Mouse (Mus musculus): Measurements from ENCODE around the gene Vsig10l. TPM values are rescaled to one million over a fixed set of nuclear protein-coding genes. Genes with fewer than 3 reads are reported as not detected.

The Vsig10l gene
- total RNA-seq, 2 experiments from 2014 or later, result 2.6 to 2.7 TPM

DNA sequence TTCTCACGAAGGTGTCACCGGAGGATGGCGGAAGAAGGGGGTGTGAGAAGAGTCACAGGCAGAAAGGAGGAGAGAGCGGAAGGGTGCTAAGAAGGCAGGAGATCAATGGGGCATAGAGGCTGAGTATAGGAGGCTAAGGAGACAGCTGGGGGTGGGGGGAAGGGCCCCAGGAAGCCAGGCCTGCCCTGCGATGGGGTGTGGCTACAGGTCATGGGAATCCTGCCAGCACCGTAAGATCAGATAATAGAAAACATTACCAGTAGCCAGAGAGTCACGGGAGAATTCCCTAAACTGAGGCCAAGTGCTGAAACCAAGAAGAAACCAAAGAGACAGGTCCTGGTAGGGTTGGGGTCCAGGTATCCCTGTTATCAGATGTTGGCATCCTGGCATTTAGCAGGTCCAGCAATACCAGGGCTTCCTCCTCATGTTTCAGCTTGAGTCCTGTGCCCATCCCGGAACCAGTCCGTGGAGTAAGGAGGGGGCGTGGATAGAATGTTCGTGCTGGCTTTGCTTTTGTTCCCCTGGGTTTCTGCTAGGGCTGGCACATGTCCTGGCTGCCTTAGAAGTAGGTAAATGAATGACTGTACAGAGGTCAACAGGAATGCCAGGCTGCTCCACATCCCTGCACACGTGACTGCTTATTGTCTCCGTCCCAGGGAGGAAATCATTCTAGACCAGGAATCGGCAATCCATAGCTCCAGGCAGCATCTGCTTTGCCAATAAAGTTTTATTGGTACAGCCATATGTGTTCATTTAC is 9.2 kb upstream of the Vsig10l start:
- no peak for DNase-seq (ENCODE audit: low spot score in 2 of 2)

DNA sequence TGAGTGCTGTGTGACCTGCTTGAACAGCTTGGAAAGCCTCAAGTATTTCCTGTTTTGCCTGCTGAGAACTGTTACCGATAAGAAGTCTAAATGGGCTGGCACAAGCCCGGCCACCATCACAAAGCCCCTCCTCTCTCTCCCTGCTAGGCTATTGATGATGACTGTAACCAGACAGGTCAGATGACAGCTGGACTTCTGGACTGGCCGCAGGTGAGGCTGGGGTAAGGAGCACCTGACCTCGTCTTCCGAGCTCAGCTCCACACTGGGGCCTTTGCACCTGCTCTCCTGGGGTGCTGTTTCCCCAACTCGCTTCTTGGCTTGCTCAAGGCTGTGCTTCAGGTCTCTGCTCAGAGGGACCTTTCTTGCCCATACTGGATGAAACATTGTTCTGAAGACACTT is 8.6 kb upstream of the Vsig10l start:
- no peak for DNase-seq (ENCODE audit: low spot score in 2 of 2)

- no peak for DNase-seq (ENCODE audit: low spot score in 2 of 2)
Observed at GRCm38 (mm10) chr7:43463976-43464375, 1.0 kb downstream of the Vsig10l start.

DNA sequence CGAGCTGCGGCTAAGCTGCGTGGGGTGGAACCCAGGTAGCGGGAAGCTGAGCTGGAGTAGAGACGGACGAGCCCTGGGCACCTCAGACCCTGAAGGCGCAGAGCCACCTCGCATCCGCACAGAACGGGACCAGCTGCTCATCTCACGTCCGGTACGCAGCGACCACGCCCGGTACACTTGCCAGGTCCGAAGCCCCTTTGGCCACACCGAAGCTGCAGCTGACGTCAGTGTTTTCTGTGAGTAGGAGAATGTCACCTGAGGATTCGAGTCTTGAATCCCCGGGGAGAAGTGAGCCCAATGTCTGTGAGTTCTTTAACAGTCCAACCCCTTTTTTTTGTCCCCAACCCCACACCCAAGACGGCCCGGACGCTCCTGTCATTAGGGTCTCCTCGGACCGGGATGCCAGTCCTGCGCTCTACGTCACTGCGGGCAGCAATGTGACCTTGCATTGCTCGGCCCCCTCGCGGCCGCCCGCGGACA is 2.0 kb downstream of the Vsig10l start:
- no peak for DNase-seq (ENCODE audit: low spot score in 2 of 2)

DNA sequence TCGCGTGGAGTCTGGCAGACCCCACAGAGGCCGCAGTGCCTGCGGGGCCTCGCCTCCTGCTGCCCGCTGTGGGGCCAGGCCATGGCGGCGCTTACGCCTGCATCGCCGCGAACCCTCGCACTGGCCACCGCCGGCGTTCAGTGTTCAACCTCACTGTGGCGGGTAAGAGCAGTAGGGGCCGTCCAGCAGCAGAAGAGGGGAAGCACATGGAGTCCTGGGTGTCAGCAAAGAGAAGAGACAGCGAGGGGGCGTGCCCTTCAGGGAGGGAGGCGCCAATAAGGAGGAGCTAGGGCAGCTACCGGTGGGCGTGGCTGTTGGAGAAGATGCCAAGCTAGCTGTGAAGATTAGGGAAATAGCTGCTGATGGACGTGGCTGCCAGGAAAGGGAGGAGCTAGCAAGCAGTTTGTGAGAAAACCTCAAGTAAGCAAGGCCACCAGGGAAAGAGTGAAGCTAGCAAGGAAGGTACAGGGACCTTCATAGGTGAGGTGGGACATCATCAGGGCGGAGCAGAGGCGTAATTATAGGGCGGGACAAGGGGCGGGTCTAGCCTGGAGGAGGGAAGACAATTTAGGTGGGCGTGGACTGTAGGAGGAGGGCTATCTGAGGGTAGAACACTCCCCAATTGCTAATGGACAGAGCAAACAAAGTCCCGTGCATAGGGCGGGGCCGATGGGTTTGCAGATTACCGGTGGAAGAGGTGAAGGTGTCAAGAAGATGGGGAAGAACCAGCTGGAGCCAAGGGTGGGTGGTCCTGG is 2.6 kb downstream of the Vsig10l start:
- DNase-seq (ENCODE audit: low spot score in 2 of 2), result peak; percentile 69 to 80

- DNase-seq (ENCODE audit: low spot score in 2 of 2), result peak; percentile 51 to 79
Observed at GRCm38 (mm10) chr7:43466099-43466694, 3.2 kb downstream of the Vsig10l start.

- DNase-seq (ENCODE audit: low spot score in 2 of 2), result peak in 1 of 2 experiments; percentile 35
Observed at GRCm38 (mm10) chr7:43470373-43470772, 7.4 kb downstream of the Vsig10l start.

GRCm38 (mm10) chr7:43475706-43476105 is 12.8 kb downstream of the Vsig10l start:
- DNase-seq (ENCODE audit: low spot score in 2 of 2), result no peak

DNA sequence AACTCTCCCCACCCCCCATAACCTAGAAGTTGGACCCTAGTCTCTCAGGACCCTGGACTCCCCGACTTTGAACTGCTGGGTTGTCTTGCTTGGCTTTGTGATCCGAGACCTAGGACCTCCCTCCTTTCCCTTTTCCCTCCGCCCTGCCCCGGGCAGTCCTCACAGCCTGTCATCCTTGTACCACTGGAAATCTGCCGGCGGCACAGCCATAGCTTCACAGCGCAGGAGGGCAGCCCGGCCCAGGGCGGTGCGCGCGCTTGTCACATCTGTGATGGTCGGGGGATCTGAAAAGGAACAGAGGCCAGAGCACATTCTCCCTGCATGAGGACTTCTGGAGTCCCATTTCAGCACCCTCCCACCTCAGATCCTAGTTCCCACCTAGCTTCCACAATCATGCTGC is 13.4 kb downstream of the Vsig10l start:
- no peak for DNase-seq (ENCODE audit: low spot score in 2 of 2)

DNA sequence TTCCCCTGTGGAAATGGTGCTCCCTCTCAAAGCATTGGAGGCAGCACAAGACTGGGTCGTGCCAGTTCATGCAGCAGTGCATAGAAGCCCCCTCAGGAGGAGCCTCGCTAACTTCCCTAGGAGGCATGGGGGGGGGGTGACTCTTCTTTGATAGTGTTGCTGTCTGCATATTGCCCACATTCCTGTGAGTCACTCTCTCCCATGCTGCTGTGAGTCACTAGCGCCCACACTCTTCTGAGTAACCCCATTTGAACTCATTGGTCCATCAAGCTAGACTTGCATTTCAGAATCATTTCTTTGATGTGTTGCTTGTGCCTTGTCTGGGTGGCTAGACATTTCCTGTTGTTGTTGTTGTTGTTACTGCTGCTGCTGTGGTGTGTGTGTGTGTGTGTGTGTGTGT is 18.2 kb downstream of the Vsig10l start:
- DNase-seq (ENCODE audit: low spot score in 2 of 2), result peak; percentile 64 to 80

DNA sequence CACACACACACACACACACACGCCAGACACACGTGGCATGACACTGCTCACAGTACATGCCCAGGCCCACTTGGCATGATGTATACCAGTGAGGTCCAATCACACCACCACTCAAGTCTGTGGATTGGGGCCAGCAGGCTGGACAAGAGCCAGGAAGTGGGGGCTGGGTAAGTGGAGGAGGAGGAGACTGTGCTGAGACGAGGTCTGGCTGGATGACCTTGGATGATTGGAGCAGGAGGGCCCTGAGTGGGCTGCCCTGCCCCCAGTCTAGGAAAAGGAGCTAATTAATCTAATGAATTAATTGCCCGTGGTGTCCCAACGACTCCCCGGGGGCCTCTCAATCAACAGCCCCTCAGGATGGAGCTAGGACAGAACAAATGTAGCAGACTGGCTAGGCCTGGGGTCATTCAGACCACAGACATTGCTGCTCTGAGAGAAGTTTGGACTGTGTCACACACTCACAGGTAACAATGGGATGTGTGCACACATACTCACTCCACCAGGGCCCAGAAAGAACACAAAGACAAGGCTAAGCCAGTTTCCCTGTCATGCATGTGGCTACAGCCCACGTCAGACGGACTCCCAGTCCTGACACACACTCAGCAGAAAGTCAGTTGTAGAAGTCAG is 19.3 kb downstream of the Vsig10l start:
- no peak for DNase-seq (ENCODE audit: low spot score in 2 of 2)

- no peak for DNase-seq (ENCODE audit: low spot score in 2 of 2)
Observed at GRCm38 (mm10) chr7:43483236-43483635, 20.3 kb downstream of the Vsig10l start.

- DNase-seq (ENCODE audit: low spot score in 2 of 2), result peak in 1 of 2 experiments; percentile 23
Observed at GRCm38 (mm10) chr7:43488646-43489045, 25.7 kb downstream of the Vsig10l start.

- no peak for DNase-seq (ENCODE audit: low spot score in 2 of 2)
Observed at GRCm38 (mm10) chr7:43489631-43490125, 26.7 kb downstream of the Vsig10l start, which contains the start of gene Iglon5. Iglon5 (minus strand) TSS chr7:43490075.

DNA sequence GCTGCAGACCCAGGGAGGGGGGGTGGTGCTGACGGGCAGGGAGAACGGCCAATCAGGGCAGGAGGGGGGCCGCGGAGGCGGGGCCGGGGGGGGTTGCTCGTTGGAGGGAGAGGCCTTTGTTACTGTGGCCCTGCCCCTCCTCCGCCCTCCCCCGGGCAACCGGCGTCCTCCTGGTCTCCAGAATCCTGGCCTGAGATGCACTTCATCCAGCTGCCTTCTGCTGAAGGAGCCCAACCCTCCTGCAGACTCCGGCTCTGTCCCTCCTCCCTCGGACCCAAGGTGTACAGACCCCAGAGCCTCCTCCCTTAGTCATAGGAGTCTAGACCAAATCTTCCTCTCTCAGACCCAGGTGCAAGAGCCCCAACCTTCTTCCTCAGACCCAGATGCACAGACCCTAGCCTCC is 27.2 kb downstream of the Vsig10l start:
- DNase-seq (ENCODE audit: low spot score in 2 of 2), result peak; percentile 58 to 75

DNA sequence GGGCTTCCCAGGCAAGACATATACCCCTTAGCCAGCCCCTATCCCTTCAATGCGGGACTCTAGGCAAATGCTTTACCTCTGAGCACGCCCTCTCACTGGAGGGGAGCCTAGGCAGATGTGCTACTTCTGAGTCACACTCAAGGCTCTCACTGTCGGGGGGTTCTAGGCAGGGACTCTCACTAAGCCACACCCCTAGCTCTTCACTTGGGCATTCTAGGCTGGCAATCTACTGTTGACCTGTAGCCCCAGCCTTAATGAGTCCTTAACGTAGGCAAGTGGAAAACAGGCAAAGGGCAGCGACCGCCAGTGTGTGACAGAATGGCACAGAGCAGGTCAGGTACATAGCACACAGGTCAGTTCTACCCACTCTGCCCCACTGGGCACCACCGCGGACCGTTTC is 27.9 kb downstream of the Vsig10l start:
- DNase-seq (ENCODE audit: low spot score in 2 of 2), result no peak

- DNase-seq (ENCODE audit: low spot score in 2 of 2), result peak; percentile 36 to 78
Observed at GRCm38 (mm10) chr7:43495343-43496021, 32.5 kb downstream of the Vsig10l start.

DNA sequence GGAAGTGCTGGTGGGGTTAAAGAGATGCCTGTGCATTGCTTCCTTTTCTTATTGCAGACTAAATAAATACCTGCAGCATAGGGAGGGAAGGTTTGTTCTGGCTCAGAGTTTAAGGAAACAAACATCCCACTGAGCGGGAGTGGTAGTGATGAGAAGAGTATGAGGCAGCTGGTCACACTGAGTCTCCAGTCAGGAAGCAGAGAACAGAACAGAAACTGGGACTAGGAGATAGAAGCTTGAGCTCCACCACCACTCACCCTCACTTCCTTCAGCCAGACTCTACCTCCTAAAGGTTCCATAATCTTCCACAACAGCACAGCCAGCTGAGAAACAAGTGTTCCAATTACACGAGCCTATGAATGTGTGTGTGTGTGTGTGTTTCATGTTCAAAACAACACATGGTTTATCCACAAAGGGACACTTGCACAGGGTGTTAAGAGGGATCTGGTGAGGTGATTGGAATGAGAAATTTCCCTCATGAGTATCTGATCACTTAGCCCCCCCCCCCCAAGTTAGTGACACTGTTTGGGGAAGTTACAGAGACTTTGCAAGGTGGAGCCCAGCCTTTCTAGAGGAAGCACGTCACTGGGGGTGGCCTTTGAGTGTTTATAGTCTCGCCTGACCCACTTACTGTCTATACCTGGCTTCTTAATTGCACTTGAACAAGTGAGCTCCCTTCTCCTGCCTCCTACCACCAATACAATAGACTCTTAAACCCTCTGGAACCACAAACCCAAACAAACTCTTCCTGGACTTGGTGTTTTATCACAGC is 48.9 kb downstream of the Vsig10l start:
- no peak for DNase-seq (ENCODE audit: low spot score in 2 of 2)

GRCm38 (mm10) chr7:43512519-43512918 is 49.6 kb downstream of the Vsig10l start:
- DNase-seq (ENCODE audit: low spot score in 2 of 2), result no peak

DNA sequence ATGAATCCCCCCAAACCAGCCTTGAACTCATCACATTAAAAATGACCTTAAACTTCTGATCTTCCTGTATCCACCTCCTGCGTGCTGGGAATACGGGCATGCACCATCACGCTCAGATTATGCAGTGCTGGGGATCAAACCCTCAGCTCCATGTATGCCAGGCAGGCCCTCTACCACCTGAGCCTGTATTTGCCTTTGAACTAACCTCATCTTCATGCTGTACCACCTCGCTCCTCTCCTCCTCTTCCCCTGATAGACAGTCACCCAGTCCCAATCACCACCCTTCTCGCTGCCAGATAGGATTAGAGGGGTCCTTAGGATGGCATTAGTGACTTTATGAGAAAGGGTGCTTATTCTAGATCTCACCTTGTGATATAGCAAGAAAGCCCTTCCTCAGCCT is 52.1 kb downstream of the Vsig10l start:
- no peak for DNase-seq (ENCODE audit: low spot score in 2 of 2)

All from layer of hippocampus, adult 18-20 months (tissue).